Comparison of ENCODE assay signal across 8 mouse cellular contexts in the genomic region with DNA sequence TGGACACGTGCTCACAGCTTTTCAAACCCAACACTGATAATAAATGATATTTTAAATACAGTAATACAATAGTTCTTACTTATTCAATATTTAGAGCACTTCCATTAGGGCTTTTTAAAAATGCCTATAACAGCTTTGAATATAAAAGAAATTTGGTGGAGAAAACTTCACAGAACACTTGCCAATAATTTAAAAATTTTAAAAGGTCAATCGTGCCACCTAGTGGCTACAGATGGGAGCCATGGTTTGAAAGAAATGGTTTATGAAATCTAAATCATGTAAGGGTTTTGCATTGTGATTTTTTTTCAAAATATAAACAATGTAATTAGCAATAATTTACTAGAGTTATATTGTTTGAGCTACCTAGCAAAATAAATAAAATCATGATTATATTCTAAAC.
A peak's percentile ranks its signal among the peaks of the same experiment; 100 is the strongest.
DNase-seq lines count a peak whose midpoint lies in the region; ATAC-seq and TF ChIP-seq lines count a peak whose summit lies in the region.

No protein-coding gene starts in this region.

- no peak overlapping the region for H3K4me3 ChIP-seq in kidney, embryonic 15.5 days (replicated peaks)
- no peak overlapping the region for H3K4me3 ChIP-seq in stomach, postnatal 0 days (ENCODE audit: low read depth, low read length)
- no peak overlapping the region for H3K4me3 ChIP-seq in midbrain, embryonic 13.5 days (replicated peaks)

- H3K4me2 ChIP-seq in kidney, embryonic 15.5 days = no peak overlapping the region
- H3K4me2 ChIP-seq in stomach, postnatal 0 days (replicated peaks; ENCODE audit: low read depth) = no peak overlapping the region
- no peak overlapping the region for H3K4me2 ChIP-seq in midbrain, embryonic 13.5 days (replicated peaks)

- no peak overlapping the region for H3K9ac ChIP-seq in kidney, embryonic 15.5 days
- no peak overlapping the region for H3K9ac ChIP-seq in stomach, postnatal 0 days (ENCODE audit: low read length)
- H3K9ac ChIP-seq in midbrain, embryonic 13.5 days (replicated peaks) = no peak overlapping the region

- H3K27me3 ChIP-seq in kidney, embryonic 15.5 days = no peaks in the 10 kb centered on the region
- H3K27me3 ChIP-seq in stomach, postnatal 0 days (ENCODE audit: control insufficient read depth, insufficient read depth, low read length) = no peaks in the 10 kb centered on the region
- H3K27me3 ChIP-seq in midbrain, embryonic 13.5 days = no peaks in the 10 kb centered on the region

- DNase-seq in cerebellum, adult 18-20 months = peak; percentile 34 to 57
- DNase-seq in cerebellum, adult 9-11 months = no peak
- peak; percentile 33 for DNase-seq in kidney, postnatal 10 days
- DNase-seq in CD4-positive, CD25-positive, alpha-beta regulatory T cell, adult 2 months (ENCODE audit: low read depth, low spot score) = peak; percentile 32
- DNase-seq in forelimb bud, embryonic 11.5 days (ENCODE audit: low read depth, low spot score) = peak; percentile 36
- no peak for DNase-seq in stomach, postnatal 0 days (ENCODE audit: low spot score)

- H3K27ac ChIP-seq in kidney, embryonic 15.5 days = no peak overlapping the region
- no peak overlapping the region for H3K27ac ChIP-seq in stomach, postnatal 0 days (replicated peaks)
- H3K27ac ChIP-seq in midbrain, embryonic 13.5 days = no peak overlapping the region

- H3K9me3 ChIP-seq in kidney, embryonic 15.5 days (replicated peaks) = no peaks in the 10 kb centered on the region
- H3K9me3 ChIP-seq in stomach, postnatal 0 days (ENCODE audit: control insufficient read depth, low read length) = no peaks in the 10 kb centered on the region
- no peaks in the 10 kb centered on the region for H3K9me3 ChIP-seq in midbrain, embryonic 13.5 days

- no peak for TF ChIP-seq EP300 in stomach, postnatal 0 days (optimal IDR thresholded peaks at IDR 0.05)

- no peak for ATAC-seq in kidney, embryonic 15.5 days (replicated peaks; ENCODE audit: low FRiP score)
- no peak for ATAC-seq in stomach, postnatal 0 days (ENCODE audit: low FRiP score, low TSS enrichment)
- ATAC-seq in midbrain, embryonic 13.5 days = no peak

- no peaks in the 10 kb centered on the region for H3K36me3 ChIP-seq in kidney, embryonic 15.5 days
- no peaks in the 10 kb centered on the region for H3K36me3 ChIP-seq in stomach, postnatal 0 days (ENCODE audit: control insufficient read depth, insufficient read depth, low read length)
- no peaks in the 10 kb centered on the region for H3K36me3 ChIP-seq in midbrain, embryonic 13.5 days

- TF ChIP-seq CTCF in stomach, postnatal 0 days (IDR thresholded peaks at IDR 0.05; ENCODE audit: low read depth) = peak; percentile 75

- H3K4me1 ChIP-seq in kidney, embryonic 15.5 days = no peaks in the 10 kb centered on the region
- no peaks in the 10 kb centered on the region for H3K4me1 ChIP-seq in stomach, postnatal 0 days (replicated peaks; ENCODE audit: control insufficient read depth, insufficient read depth)
- no peaks in the 10 kb centered on the region for H3K4me1 ChIP-seq in midbrain, embryonic 13.5 days (replicated peaks)

- whole genome bisulfite sequencing in kidney, embryonic 15.5 days = 44% methylated on average over 2 of the region's 2 CpGs
- 30% methylated on average over 2 of the region's 2 CpGs for WGBS in stomach, postnatal 0 days
- 47% methylated on average over 2 of the region's 2 CpGs for WGBS in midbrain, embryonic 13.5 days

Comparison
In these comparisons a context has a peak if more than half of its experiments do, and no peak if none do; other contexts are left out.
1. DNase-seq: peak in cerebellum, adult 18-20 months (2 of 2), kidney, postnatal 10 days (single experiment), CD4-positive, CD25-positive, alpha-beta regulatory T cell, adult 2 months (single experiment) and forelimb bud, embryonic 11.5 days (single experiment); none in cerebellum, adult 9-11 months (single experiment) and stomach, postnatal 0 days (single experiment).